Mouse (Mus musculus): Measurements from ENCODE around the gene Cep78.

The Cep78 gene

DNA sequence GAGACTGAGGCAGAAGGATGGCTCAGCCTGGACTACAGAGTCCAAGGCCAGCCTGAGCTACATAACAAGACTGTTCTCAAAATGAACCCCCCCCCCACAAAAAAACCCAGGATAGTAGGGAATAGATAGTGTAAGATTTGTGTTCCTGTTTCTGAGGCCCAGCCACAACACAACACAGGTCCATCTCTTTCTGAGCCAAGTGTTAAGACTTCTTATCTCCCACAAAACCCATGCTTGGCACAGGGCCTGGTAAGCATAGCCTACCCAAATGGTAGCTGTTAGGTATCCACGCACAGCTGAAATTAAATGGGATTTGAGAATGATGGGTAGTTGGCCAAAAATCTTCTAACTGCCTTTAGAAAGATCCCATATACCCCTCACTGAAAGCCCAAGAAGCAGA, 74.3 kb downstream of the Cep78 start:
- in situ Hi-C loops (cut with MseI, MboI) = no loop called here

DNA sequence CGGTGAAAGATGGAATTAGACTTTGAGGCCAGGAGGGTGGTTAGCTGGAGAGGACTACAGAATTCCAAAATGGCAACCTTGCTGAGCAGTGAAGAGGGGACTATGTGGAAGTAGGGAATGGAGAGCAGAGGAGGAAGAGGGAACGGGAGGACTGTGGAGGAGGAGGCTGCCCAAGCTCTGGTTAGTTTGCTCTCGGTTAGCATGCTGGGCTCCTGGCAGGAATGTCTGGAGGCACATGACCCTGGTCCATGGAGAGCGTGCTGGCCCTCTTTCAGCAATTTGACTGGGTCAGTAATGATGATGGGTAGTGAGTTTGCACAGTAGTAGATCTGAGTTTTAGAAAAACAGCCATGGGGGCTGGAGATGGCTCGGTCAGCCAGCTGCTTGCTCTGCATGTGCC, 76.8 kb downstream of the Cep78 start:
- in situ Hi-C loops (cut with MseI, MboI) = no loop called here
